Mouse (Mus musculus) liver, adult 2 months (tissue): ENCODE data around the gene Lrrc4b. TPM values are rescaled to one million over a fixed set of nuclear protein-coding genes. Genes with fewer than 3 reads are reported as not detected.

Experiments
- DNase-seq: peaks from one replicate; pipeline ENCODE4 v3.0.0-alpha.2; 2011; ENCODE audit warnings: low read depth, low spot score; ENCODE audit errors: extremely low read depth
- H3K27ac ChIP-seq: fragments of 200-500 bp; replicated peaks from 2 replicates; pipeline ENCODE4 v1.5.1; 2012; ENCODE audit warnings: low read depth, mild to moderate bottlenecking, control low read depth, inconsistent platforms, low read length; ENCODE audit not compliant: insufficient read depth
- H3K27me3 ChIP-seq: fragments of 200-500 bp; 2 replicates; pipeline ENCODE4 v1.6.1; 2012; ENCODE audit warnings: mild to moderate bottlenecking, moderate library complexity, low read length, inconsistent platforms; ENCODE audit not compliant: control insufficient read depth, insufficient read depth
- H3K36me3 ChIP-seq: fragments of 200-500 bp; 2 replicates; pipeline ENCODE4 v1.6.1; 2012; ENCODE audit warnings: low read length, inconsistent platforms; ENCODE audit not compliant: control insufficient read depth, insufficient read depth
- H3K4me1 ChIP-seq: fragments of 200-500 bp; 2 replicates; pipeline ENCODE4 v1.6.1; 2011; ENCODE audit warnings: low read length; ENCODE audit not compliant: control insufficient read depth, insufficient read depth
- H3K4me3 ChIP-seq: fragments of 200-500 bp; 2 replicates; pipeline ENCODE4 v1.5.1; 2011; ENCODE audit warnings: low read depth, mild to moderate bottlenecking, control low read depth, low read length, moderate library complexity; ENCODE audit not compliant: insufficient read depth
- H3K79me2 ChIP-seq: fragments of 200-500 bp; 2 replicates; pipeline ENCODE4 v1.6.1; 2012; ENCODE audit warnings: inconsistent platforms, mild to moderate bottlenecking, low read length, moderate library complexity; ENCODE audit not compliant: control insufficient read depth, insufficient read depth
- H3K9ac ChIP-seq: fragments of 200-500 bp; 2 replicates; pipeline ENCODE4 v1.6.1; 2012; ENCODE audit warnings: low read depth, mild to moderate bottlenecking, control low read depth, inconsistent platforms, low read length
- CTCF ChIP-seq: fragments of 200-500 bp; IDR thresholded peaks from 2 replicates; pipeline ENCODE4 v1.5.1; 2011; ENCODE audit warnings: low read depth, low read length, control low read depth
- POLR2A ChIP-seq: fragments of 200-500 bp; IDR thresholded peaks from 2 replicates; pipeline ENCODE4 v1.6.1; 2011; ENCODE audit warnings: low read length, control low read depth; ENCODE audit not compliant: insufficient read depth; ENCODE audit errors: extremely low read depth
- WGBS: fragments of 180-500 bp; shearing (Covaris S2); methylation state at CpG from one replicate; pipeline ENCODE4 v1.1.7; 2018; 5-methylcytosine and 5-hydroxymethylcytosine counted together
- polyA plus RNA-seq: library from polyadenylated mRNA; depleted of rRNA; stranded (reverse); fragments of >200 nt; gene quantifications from 2 replicates; pipeline ENCODE4 v1.2.3, GENCODE M21; 2012
- total RNA-seq: library from RNA; depleted of rRNA; stranded (reverse); fragments of >200 nt; gene quantifications from 2 replicates; pipeline ENCODE4 v1.2.3, GENCODE M21; 2014

The Lrrc4b gene
- total and polyA plus RNA-seq, 2 experiments = not detected

GRCm38 (mm10) chr7:44411144-44411543 is 17.7 kb upstream of the Lrrc4b start:
- 89% methylated on average over 4 of the region's 4 CpGs for WGBS

GRCm38 (mm10) chr7:44413307-44413706 is 15.5 kb upstream of the Lrrc4b start:
- Histone ChIP-seq H3K79me2 (no peaks in the 10 kb centered on the region), H3K4me3 (no peak overlapping the region), H3K27ac (no peak overlapping the region), H3K27me3 (no peaks in the 10 kb centered on the region), H3K4me1 (no peaks in the 10 kb centered on the region), H3K9ac (no peak overlapping the region), H3K36me3 (no peaks in the 10 kb centered on the region)
- TF ChIP-seq POLR2A = no peak
- DNase-seq = no peak
- WGBS = 75% methylated on average over 6 of the region's 6 CpGs

More at GRCm38 (mm10) chr7:44411144-44411543, 17.7 kb upstream of the Lrrc4b start:
- Histone ChIP-seq H3K36me3 (no peaks in the 10 kb centered on the region), H3K79me2 (no peaks in the 10 kb centered on the region), H3K4me1 (no peaks in the 10 kb centered on the region), H3K9ac (no peak overlapping the region), H3K27me3 (no peaks in the 10 kb centered on the region), H3K4me3 (no peak overlapping the region), H3K27ac (no peak overlapping the region)
- no peak for TF ChIP-seq POLR2A
- no peak for TF ChIP-seq CTCF
- DNase-seq = no peak

- Histone ChIP-seq H3K27me3 (peaks cover 21% of the 10 kb centered on the region), H3K4me1 (no peaks in the 10 kb centered on the region), H3K4me3 (no peak overlapping the region), H3K9ac (no peak overlapping the region), H3K79me2 (no peaks in the 10 kb centered on the region), H3K27ac (no peak overlapping the region), H3K36me3 (no peaks in the 10 kb centered on the region)
- DNase-seq = no peak
- 16% methylated on average over 8 of the region's 8 CpGs for WGBS
- TF ChIP-seq CTCF (no peak), POLR2A (no peak)
These were observed 1.2 kb upstream of the Lrrc4b start for GRCm38 (mm10) chr7:44427666-44428065.

- no peak overlapping the region for H3K4me3 ChIP-seq
- peaks cover 21% of the 10 kb centered on the region for H3K27me3 ChIP-seq
- H3K4me1 ChIP-seq = no peaks in the 10 kb centered on the region
- no peaks in the 10 kb centered on the region for H3K36me3 ChIP-seq
- 8% methylated on average over 14 of the region's 38 CpGs for WGBS
- no peak overlapping the region for H3K9ac ChIP-seq
- H3K27ac ChIP-seq = no peak overlapping the region
- H3K79me2 ChIP-seq = no peaks in the 10 kb centered on the region
- TF ChIP-seq POLR2A = no peak
- TF ChIP-seq CTCF = no peak
- no peak for DNase-seq
These were observed 457 bp upstream of the Lrrc4b start for GRCm38 (mm10) chr7:44428171-44428950.

- WGBS = 9% methylated on average over 31 of the region's 32 CpGs
- no peaks in the 10 kb centered on the region for H3K4me1 ChIP-seq
- no peak overlapping the region for H3K9ac ChIP-seq
- H3K79me2 ChIP-seq = no peaks in the 10 kb centered on the region
- TF ChIP-seq POLR2A (no peak), CTCF (no peak)
- H3K27ac ChIP-seq = no peak overlapping the region
- peaks cover 21% of the 10 kb centered on the region for H3K27me3 ChIP-seq
- H3K4me3 ChIP-seq = no peak overlapping the region
- no peak for DNase-seq
- no peaks in the 10 kb centered on the region for H3K36me3 ChIP-seq
These were observed 993 bp downstream of the Lrrc4b start for GRCm38 (mm10) chr7:44429534-44430488.

- no peak overlapping the region for H3K27ac ChIP-seq
- WGBS = 74% methylated on average over 6 of the region's 6 CpGs
- H3K9ac ChIP-seq = no peak overlapping the region
- no peak overlapping the region for H3K4me3 ChIP-seq
- no peaks in the 10 kb centered on the region for H3K79me2 ChIP-seq
- H3K4me1 ChIP-seq = no peaks in the 10 kb centered on the region
- H3K36me3 ChIP-seq = no peaks in the 10 kb centered on the region
- H3K27me3 ChIP-seq = peaks cover 17% of the 10 kb centered on the region
- TF ChIP-seq POLR2A = no peak
- TF ChIP-seq CTCF = no peak
- no peak for DNase-seq
These were observed 3.7 kb downstream of the Lrrc4b start for GRCm38 (mm10) chr7:44432550-44432949.
